Mouse (Mus musculus) intestine, postnatal 0 days (tissue): Measurements from ENCODE around the gene C4b. TPM values are rescaled to one million over a fixed set of nuclear protein-coding genes. Genes with fewer than 3 reads are reported as not detected.
"Not testable (repeated sequence)": the region's sequence is repeated elsewhere in the genome, so short reads cannot be mapped to it uniquely, and the experiment has no call there.

Source experiments
- ATAC-seq: fragments of 200-750 bp; cut with Nextera tagmentation; 2 replicates; pipeline ENCODE4 v1.8.0; 2017; ENCODE audit warnings: mild to moderate bottlenecking, moderate TSS enrichment, moderate library complexity
- H3K27ac ChIP-seq: fragments of 300-500 bp; sonication (generic); 2 replicates; pipeline ENCODE4 v1.5.1; 2014; ENCODE audit warnings: mild to moderate bottlenecking, low read depth, low read length, moderate library complexity
- H3K27me3 ChIP-seq: fragments of 300-500 bp; sonication (generic); replicated peaks from 2 replicates; pipeline ENCODE4 v1.6.1; 2014; ENCODE audit warnings: low read length, mixed read lengths; ENCODE audit not compliant: control insufficient read depth, insufficient read depth
- H3K36me3 ChIP-seq: fragments of 300-500 bp; sonication (generic); 2 replicates; pipeline ENCODE4 v1.6.1; 2014; ENCODE audit warnings: mild to moderate bottlenecking, moderate library complexity; ENCODE audit not compliant: control insufficient read depth, insufficient read depth
- H3K4me1 ChIP-seq: fragments of 300-500 bp; sonication (generic); replicated peaks from 2 replicates; pipeline ENCODE4 v1.6.1; 2014; ENCODE audit warnings: antibody characterized with exemption, low read length, mixed read lengths; ENCODE audit not compliant: control insufficient read depth, insufficient read depth
- H3K4me2 ChIP-seq: fragments of 300-500 bp; sonication (generic); replicated peaks from 2 replicates; pipeline ENCODE4 v1.6.1; 2014; ENCODE audit warnings: low read depth, mild to moderate bottlenecking, moderate library complexity
- H3K4me3 ChIP-seq: fragments of 300-500 bp; sonication (generic); 2 replicates; pipeline ENCODE4 v1.5.1; 2014; ENCODE audit warnings: low read depth, low read length
- H3K9ac ChIP-seq: fragments of 300-500 bp; sonication (generic); 2 replicates; pipeline ENCODE4 v1.6.1; 2014; ENCODE audit warnings: mild to moderate bottlenecking, low read depth, low read length
- H3K9me3 ChIP-seq: fragments of 300-500 bp; sonication (generic); 2 replicates; pipeline ENCODE4 v1.6.1; 2016; ENCODE audit warnings: mixed run types; ENCODE audit not compliant: control insufficient read depth
- CTCF ChIP-seq: sonication (generic); IDR thresholded peaks from 2 replicates; pipeline ENCODE4 v1.5.1; 2016; ENCODE audit warnings: low read depth, mild to moderate bottlenecking, control low read depth, antibody characterized with exemption, moderate library complexity
- WGBS: fragments of 180-500 bp; shearing (Covaris S2); extraction: QIAGEN DNeasy Blood & Tissue Kit; methylation state at CpG from one replicate; pipeline ENCODE4 v1.1.7; 2014; 5-methylcytosine and 5-hydroxymethylcytosine counted together
- polyA plus RNA-seq: library from polyadenylated mRNA; unstranded; fragments of >200 nt; fragmentation: Nextera tagmentation; extraction: Ambion mirVana; gene quantifications from 2 replicates; pipeline ENCODE4 v1.2.1, GENCODE M21; 2015

C4b gene
- polyA plus RNA-seq, 1 experiment from 2014 or later, result 1.2 TPM

DNA sequence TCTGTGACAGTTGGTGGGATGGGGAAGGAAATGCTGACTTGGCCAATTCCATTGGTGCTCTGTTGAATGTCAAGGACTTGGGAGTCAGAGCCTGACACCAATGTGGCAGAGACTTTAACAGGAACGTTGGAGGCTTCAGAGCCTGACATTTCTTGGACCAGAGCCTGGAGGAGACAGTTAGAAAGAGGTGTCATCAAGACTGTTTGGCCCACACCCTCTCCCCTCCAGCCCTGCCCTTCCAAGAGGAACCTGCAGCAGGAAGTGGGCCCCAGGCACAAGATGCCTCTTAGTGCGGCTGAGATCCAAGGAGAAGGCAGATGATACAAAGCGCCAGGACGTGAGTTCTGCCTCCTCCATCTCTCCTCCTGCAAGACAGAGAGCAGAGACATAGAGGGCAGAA, 3.4 kb downstream of the C4b start:
- 62% methylated on average over 4 of the region's 4 CpGs for WGBS
- no peaks in the 10 kb centered on the region for H3K9me3 ChIP-seq
- H3K4me1 ChIP-seq, result no peaks in the 10 kb centered on the region
- ATAC-seq, result no peak
- H3K27me3 ChIP-seq, result no peaks in the 10 kb centered on the region
- no peak overlapping the region for H3K4me3 ChIP-seq
- TF ChIP-seq CTCF, result no peak
- H3K36me3 ChIP-seq, result no peaks in the 10 kb centered on the region
- H3K9ac ChIP-seq, result no peak overlapping the region
- H3K4me2 ChIP-seq, result no peak overlapping the region
- H3K27ac ChIP-seq, result no peak overlapping the region

DNA sequence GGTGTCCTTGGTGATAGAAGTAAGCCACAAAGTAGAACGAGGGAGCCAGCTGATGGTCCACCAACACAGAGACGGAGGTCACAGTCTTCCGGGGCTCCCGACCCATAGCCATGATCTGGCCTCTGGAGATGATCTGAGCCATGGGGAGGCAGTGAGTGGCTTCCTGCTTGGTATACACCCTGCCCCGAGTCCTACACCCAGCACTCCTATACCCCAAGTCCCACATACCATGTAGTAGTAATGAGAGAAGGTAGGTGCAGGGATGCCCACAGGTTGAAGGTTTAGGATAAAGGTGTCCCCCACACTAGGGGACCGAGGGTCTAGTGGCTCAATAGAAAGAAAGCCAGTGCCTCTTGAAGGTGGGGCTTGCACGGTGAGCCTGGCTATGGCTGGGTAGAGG, 4.0 kb downstream of the C4b start:
- H3K4me2 ChIP-seq, H3K9ac ChIP-seq, H3K27me3 ChIP-seq, H3K9me3 ChIP-seq, H3K36me3 ChIP-seq, H3K4me3 ChIP-seq, H3K27ac ChIP-seq, H3K4me1 ChIP-seq, ATAC-seq: not testable (repeated sequence)
- whole genome bisulfite sequencing, result 84% methylated on average over 7 of the region's 7 CpGs

DNA sequence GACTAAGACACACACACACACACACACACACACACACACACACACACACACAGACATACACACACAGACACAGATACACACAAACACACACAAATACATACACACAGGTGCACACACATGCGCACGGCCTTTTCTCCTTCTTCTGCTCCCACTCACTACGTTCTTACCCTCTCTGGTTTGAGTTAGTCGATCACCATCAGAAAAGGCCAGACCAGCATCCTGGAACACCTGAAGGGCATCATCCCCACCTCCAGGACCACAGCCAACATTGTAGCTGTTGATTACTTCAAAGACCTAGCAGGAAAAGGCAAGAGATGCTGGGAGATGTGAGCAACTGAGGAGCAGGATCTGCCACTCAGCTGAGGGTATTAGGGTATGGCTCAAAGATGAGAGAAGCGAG, 6.2 kb downstream of the C4b start:
- H3K4me2 ChIP-seq, H3K4me3 ChIP-seq, H3K36me3 ChIP-seq, H3K4me1 ChIP-seq, H3K27ac ChIP-seq, ATAC-seq, H3K27me3 ChIP-seq, H3K9ac ChIP-seq, H3K9me3 ChIP-seq: not testable (repeated sequence)
- WGBS, result 85% methylated on average over 5 of the region's 5 CpGs

DNA sequence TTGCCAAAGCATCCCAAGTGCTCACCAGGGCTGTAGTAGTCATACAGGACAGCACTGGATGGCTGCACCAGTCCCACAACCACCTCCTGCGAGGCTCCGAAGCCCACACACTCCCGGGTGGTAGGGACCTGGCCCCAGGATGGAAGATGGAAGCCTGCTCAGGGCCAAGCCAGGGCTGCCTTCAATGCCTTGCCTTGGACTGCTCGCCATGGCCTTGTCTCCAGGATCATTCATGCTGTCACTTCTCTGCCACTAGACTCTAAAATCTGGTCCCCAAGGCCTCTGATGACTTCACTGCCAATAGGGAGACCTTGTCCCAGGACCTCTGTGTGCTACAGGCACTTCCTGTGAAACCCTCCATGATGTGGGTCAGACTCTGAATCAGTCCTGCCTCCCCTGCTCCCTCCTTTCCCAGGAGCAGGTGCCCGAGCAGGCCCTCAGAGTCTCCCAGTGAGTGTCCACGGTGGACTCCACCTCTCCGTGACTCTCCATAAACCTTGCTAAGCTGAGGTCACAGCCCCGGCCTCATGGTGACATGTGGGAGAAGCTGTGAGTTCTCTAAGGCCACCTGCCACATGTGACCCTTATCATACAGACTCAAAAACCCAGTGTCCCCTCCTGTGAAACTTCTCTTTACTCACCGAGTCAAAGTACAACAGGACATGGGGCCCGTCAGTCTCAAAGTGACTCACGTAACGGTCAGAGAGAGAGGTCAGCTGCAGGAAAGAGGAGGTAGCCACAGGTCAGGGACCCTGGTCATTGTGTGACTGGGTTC, 13.7 kb downstream of the C4b start:
- H3K4me2 ChIP-seq, H3K36me3 ChIP-seq, H3K9me3 ChIP-seq, H3K27me3 ChIP-seq, H3K4me3 ChIP-seq, H3K27ac ChIP-seq, H3K9ac ChIP-seq, H3K4me1 ChIP-seq: not testable (repeated sequence)
- 78% methylated on average over 11 of the region's 12 CpGs for WGBS
- ATAC-seq, result 0 out of 2 replicates have a peak, but pooled peaks have one; percentile 23

DNA sequence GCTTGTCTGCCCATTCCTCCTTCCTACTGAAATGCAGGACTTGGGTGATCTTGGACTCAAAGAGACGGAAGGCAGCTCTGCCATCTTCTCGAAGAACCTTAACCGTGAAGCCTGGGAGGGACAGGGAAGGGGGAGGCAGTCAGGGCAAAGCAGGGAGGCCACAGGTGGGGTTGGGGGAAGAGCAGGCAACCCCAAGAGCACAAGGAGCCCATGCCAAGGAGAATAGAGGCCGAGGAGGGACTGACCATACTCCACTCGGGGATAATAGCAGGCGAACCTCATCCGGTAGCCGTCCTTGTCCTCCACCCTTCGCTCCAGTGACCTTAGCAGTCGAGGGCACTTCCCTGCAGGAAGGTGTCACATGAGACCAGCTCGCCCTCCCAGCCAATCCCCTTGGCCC, 14.5 kb downstream of the C4b start:
- not testable (repeated sequence) for H3K27me3 ChIP-seq, H3K4me2 ChIP-seq, ATAC-seq, H3K36me3 ChIP-seq, H3K4me3 ChIP-seq, H3K9ac ChIP-seq, H3K9me3 ChIP-seq, H3K4me1 ChIP-seq, H3K27ac ChIP-seq
- 86% methylated on average over 10 of the region's 11 CpGs for WGBS

DNA sequence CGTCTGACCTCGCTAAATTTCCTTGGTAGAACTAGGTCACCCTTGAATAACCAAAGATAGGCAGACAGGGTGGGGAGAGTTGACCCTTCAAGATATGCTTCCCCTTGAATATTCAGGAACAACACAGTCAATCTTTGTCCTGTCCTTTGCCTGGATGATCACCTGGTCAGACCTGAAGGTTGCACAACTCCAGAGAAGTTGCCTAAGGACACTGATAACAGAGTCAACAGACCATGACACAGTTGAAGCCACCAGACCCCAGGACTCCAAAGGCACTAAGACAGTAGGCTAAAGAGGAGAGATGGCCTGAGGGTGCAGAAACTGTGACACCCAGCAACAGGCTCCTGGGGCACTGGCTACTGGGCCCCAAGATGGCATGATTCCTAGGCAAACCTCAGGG, 15.8 kb downstream of the C4b start:
- Histone ChIP-seq H3K27ac (no peak overlapping the region), H3K4me3 (no peak overlapping the region)
- ATAC-seq, result no peak

DNA sequence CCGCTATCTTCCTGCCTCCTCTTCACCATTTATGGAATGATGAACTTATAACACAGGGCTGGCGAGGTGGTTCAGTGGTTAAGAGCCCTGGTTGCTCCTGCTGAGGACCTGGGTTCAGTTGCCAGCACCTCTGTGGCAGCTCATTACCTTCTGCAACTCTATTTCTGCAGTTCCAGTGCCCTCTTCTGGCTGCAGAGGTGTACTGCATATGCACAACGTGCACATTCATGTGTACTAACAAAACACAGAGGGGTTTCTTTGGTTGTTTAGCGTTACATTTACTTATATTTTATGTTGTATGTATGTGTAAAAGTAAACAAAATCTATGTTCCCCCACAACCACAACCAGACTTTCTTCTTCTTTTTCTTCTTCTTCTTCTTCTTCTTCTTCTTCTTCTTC, 20.6 kb downstream of the C4b start:
- Histone ChIP-seq H3K4me3 (no peak overlapping the region), H3K36me3 (no peaks in the 10 kb centered on the region), H3K4me1 (no peaks in the 10 kb centered on the region), H3K9ac (no peak overlapping the region), H3K4me2 (no peak overlapping the region), H3K27me3 (no peaks in the 10 kb centered on the region), H3K9me3 (no peaks in the 10 kb centered on the region), H3K27ac (no peak overlapping the region)
- ATAC-seq, result no peak
- TF ChIP-seq CTCF, result peak; percentile 39
- WGBS, result 77% methylated on average over 4 of the region's 4 CpGs

More for the DNA sequence above, 15.8 kb downstream of the C4b start:
- H3K36me3 ChIP-seq, result no peaks in the 10 kb centered on the region
- 81% methylated on average over 2 of the region's 2 CpGs for WGBS
- no peak overlapping the region for H3K4me2 ChIP-seq
- no peaks in the 10 kb centered on the region for H3K9me3 ChIP-seq
- H3K27me3 ChIP-seq, result no peaks in the 10 kb centered on the region
- no peak for TF ChIP-seq CTCF
- H3K9ac ChIP-seq, result no peak overlapping the region
- H3K4me1 ChIP-seq, result no peaks in the 10 kb centered on the region

DNA sequence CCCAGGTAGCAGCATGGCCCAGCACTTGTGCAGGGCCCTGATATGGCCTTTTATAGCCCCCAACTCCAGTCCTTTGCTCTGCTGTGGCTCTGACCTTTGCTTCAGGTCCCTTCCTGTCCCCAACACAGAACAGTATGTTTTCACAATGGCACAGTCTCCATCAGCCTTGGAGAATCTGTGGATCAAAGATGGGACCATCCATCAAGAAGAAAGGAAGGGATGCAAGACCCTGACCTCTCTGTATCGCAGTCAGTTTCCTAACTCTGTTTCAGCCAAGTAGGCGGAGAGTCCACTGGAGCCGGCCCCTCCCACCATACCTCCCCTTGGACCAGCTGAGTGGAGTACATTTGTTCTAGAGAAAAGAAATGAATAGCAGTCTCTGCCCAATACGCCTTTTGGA, 21.4 kb downstream of the C4b start:
- ATAC-seq, H3K4me3 ChIP-seq, H3K36me3 ChIP-seq, H3K9ac ChIP-seq, H3K4me2 ChIP-seq, H3K4me1 ChIP-seq, H3K27ac ChIP-seq, H3K27me3 ChIP-seq, H3K9me3 ChIP-seq: not testable (repeated sequence)
- 90% methylated on average over 1 of the region's 4 CpGs for WGBS

DNA sequence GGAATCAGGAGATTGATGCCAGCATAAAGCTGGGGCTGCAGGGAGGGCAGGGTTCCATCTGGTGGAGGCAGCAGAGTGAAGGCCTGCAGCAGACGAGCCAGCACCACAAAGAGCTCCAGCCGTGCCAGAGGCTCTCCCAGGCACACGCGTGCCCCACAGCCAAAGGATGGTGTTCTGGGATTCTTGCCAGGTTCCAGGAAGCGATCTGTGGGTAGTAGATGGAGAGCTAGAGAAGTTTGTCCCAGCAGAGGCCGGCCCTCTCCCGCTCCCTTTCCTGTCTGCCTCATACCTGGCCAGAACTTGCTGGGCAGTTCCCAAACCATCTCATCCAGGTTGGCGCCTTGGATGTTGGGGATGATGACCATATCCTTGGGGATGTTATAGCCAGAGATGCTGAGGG, 23.8 kb downstream of the C4b start:
- WGBS, result 69% methylated on average over 8 of the region's 8 CpGs
- H3K27me3 ChIP-seq, H3K9ac ChIP-seq, H3K4me1 ChIP-seq, H3K4me2 ChIP-seq, H3K9me3 ChIP-seq, H3K4me3 ChIP-seq, H3K27ac ChIP-seq, ATAC-seq, H3K36me3 ChIP-seq: not testable (repeated sequence)
